Mouse (Mus musculus) hematopoietic stem cell, adult 5-6 weeks (primary cell): ENCODE data around the gene Olig1. TPM values are rescaled to one million over a fixed set of nuclear protein-coding genes. Genes with fewer than 3 reads are reported as not detected.

Experiments
- ATAC-seq, 2 experiments: fragments of 125-278 bp in 1 of 2; replicated peaks in 1 of 2; 2 replicates each; pipeline ENCODE4 v1.8.0; 2016 to 2017; ENCODE audit warnings: inconsistent platforms in 2 of 2, mild to moderate bottlenecking in 2 of 2, moderate number of reproducible peaks in 2 of 2, low read depth in 1 of 2, moderate TSS enrichment in 1 of 2; ENCODE audit not compliant: low FRiP score in 2 of 2, poor library complexity in 2 of 2, severe bottlenecking in 2 of 2, insufficient read depth in 1 of 2, low TSS enrichment in 1 of 2
- total RNA-seq: library from RNA; stranded (forward); fragments of 172-1452, 232-1000 nt; gene quantifications from 2 replicates; pipeline ENCODE4 v1.2.3, GENCODE M21; 2017

Gene Olig1
- total RNA-seq, 1 experiment from 2014 or later, result not detected

DNA sequence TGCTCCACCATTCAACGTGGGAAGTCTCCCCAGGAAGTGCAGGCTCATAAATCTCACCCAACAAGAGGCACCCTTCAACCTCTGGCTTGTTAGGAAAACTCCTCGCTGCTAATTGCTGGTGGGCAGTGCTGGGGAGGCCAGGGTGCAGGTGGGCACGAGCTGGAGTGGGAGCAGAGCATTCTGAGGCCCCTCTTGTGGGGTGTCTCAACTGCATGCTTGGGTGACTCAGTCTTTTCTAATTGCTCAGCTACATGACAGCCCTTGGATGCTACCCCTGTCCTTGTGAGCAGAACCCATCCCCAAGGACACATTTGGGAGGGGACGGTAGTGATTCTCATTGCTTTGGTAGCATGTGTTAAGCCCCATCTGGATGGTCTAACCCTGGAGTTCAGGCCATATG is 28.2 kb downstream of the Olig1 start:
- 0 out of 4 replicates have a peak, but pooled peaks have one; percentile 17 to 27 for ATAC-seq

GRCm38 (mm10) chr16:91299412-91299811 is 29.8 kb downstream of the Olig1 start:
- no peak for ATAC-seq

- ATAC-seq, result no peak
These were observed 31.3 kb downstream of the Olig1 start for GRCm38 (mm10) chr16:91300641-91301441.

DNA sequence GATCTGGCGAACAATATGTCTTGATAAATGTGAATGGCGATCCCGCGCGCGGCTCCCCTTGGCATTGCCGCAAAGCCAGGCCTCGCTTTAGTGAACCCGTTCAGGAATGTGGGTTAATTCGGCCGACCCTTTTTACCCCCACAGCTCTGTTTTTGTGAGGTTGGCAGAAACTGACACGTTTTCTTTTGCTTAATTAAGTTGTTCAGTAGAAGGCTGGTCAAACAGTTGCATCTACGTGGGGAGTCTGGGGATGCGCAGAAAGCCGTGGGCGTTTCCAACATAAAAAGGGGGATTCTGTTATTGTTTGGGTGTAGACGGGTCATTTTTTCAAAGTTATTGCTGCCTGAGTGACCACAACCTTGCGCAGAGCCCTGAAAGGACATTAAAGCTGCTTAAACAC is 31.9 kb downstream of the Olig1 start:
- ATAC-seq, result no peak

GRCm38 (mm10) chr16:91303776-91304709 is 34.5 kb downstream of the Olig1 start:
- ATAC-seq, result peak; percentile 68 to 76

GRCm38 (mm10) chr16:91305512-91306111 is 36.0 kb downstream of the Olig1 start:
- ATAC-seq, result no peak

- ATAC-seq, result no peak
These were observed 40.3 kb downstream of the Olig1 start for GRCm38 (mm10) chr16:91309872-91310271.

- no peak for ATAC-seq
These were observed 43.3 kb downstream of the Olig1 start for GRCm38 (mm10) chr16:91312921-91313320.

DNA sequence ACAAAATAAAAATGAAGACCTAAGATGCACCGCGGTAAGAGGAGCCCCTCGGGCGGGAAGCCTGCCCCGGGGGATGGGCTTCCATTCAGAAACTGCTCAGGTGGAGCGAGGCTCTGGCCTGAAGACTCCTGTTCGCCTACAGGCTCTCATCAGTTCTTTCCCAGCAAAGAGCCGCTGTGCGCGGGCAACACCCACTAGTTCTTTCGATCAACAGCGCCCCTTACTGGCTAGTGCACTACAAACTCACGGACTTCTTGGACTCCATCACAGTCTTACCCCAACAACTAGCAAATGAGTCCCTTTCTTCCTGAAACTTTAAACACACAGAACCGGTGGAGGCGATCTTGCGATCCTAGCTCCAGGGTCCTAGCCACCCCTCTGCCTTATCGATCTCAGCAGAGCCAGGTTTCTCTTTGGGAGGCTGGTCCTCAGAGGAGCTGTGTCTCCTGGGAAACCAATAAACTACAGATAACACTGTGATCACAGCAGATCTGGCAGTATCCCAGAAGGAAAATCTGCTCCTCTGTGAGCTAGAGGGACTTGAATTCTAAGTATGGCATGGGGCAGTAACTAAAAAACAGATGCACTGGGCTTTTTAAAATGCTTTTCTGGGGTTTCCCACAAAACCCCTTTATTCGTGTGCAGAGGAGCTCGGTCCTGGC is 44.7 kb downstream of the Olig1 start:
- peak; percentile 92 to 93 for ATAC-seq

DNA sequence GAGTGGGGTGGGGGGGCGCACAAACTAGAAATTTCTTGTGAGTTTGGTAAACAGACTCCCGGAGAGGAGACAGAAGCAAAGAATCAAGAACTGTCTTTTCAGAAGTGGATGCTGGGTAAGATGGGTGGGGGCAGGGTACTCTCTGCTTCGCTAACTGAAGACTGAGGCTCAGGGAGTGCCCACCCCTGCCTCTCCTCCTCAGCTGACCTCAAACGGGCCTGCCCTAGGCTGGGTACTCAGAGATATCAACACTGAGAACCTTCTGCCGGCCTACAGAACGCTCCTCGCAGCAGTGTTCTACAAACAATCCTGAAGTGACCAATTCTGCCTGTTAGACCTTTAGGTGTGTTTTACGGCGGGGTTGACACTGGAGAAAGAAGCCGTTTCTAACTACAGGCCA is 50.6 kb downstream of the Olig1 start:
- ATAC-seq, result no peak

GRCm38 (mm10) chr16:91320608-91321007 is 51.0 kb downstream of the Olig1 start:
- no peak for ATAC-seq

Other genes starting within 250 kb of the Olig1 start
- 136 and 140 TPM in 2 replicates for gene Paxbp1, start 225.2 kb upstream of the Olig1 start, total RNA-seq
- 1.7 and 2.2 TPM in 2 replicates for gene 4932438H23Rik, start 174.7 kb upstream of the Olig1 start, total RNA-seq
- not detected in 2 replicates for gene Olig2, start 44.3 kb upstream of the Olig1 start, total RNA-seq
- 133 and 147 TPM in 2 replicates for gene Ifnar2, start 103.0 kb downstream of the Olig1 start, total RNA-seq
- gene Gm21970, start 121.9 kb downstream of the Olig1 start, total RNA-seq, result not detected in 2 replicates
- gene Il10rb, start 136.4 kb downstream of the Olig1 start, total RNA-seq, result 55.1 and 57.3 TPM in 2 replicates
- gene Ifnar1, start 215.5 kb downstream of the Olig1 start, total RNA-seq, result 46.4 and 55.3 TPM in 2 replicates